Mouse (Mus musculus) spleen, adult 12 weeks (tissue): ENCODE measurements around the gene Lclat1.

ENCODE experiments used
- DNase-seq: peaks from one replicate; pipeline ENCODE4 v3.0.0; 2022; ENCODE audit warnings: low spot score

Gene Lclat1

DNA sequence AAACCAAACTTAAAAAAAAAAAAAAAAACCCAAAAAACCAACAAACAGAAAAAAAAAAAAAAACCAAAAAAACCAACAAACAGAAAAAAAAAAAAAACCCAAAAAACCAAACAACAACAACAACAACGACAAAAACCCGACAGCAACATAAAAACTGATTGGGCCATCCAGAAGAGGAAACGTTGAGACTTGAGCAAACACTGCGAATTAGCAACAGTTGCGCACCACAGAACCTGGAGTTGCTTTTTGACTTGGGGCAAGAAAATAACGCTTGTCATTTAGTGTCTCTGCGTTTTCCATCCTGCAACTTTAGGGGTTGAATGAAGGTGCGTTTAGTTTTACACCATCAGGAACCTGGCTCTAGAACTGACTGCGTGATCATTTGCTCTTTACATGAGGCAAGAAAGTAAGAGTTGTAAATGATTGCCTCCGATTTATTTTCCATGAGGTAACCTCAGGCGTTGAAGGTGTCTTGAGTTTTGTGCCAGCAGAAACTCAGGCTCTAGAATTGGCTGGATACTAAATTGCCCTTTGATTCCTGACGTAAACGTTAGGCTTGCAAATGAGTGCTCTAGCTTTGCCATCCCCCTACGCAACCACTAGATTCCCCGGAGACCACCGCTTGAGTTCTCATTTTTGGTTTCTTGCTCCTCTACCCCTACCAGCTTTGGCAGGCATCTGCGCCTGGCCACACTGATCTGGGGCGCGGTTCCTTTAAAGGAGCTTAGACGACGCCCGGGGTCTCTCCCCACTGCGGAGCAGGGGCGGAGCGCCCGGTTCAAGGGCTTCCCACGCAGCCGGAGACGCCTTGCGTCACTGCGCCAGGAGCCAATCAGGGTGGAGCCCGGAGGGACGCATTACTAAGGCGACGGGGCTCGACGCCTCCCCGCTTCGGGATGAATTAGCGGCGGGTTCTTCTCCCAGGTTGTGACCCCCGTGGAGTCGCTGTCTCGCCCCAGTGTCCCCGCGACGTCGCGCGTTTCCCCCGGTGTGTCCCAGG lies at the start of gene Lclat1:
Lclat1 (plus strand) TSS at position 828 of the 1,000 bp plus-strand sequence.
- peak; percentile 82 for DNase-seq

GRCm38 (mm10) chr17:73058319-73058718 lies 49.5 kb upstream of the Lclat1 start:
- no peak for DNase-seq

DNA sequence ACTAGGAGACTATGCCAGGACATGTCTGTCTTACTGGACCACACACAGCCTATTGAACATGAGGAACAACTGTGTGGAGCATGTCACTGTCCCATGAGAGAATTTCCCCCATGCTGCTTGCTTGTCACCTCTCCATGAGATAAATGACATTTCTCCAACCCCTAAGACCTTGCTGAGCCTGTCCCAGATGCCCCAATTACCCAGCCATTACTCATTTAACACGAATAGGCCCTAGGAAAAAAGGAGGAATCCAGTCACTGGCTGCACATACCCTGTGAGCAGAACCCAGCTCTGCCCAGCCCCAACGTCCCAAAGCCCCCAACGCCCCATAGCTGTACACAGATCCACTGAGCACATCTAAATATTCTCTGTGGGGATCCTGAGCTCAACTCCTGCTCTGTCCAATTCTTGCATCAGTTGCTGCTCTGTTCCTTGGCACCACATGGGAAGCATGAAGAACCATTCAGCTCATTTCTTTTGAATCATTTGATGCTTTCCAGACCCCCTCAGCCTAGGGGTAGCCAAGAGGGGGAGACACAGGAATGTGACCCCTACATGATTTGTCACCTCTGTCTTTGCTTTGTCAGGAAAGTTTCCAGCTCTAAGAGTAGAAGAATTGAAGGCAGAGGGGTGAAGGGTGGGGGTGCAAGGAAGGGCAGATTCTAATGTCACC lies 47.4 kb upstream of the Lclat1 start:
- no peak for DNase-seq

GRCm38 (mm10) chr17:73060897-73061252 lies 46.9 kb upstream of the Lclat1 start:
- DNase-seq, result no peak

GRCm38 (mm10) chr17:73062701-73063100 lies 45.1 kb upstream of the Lclat1 start:
- DNase-seq, result no peak

DNA sequence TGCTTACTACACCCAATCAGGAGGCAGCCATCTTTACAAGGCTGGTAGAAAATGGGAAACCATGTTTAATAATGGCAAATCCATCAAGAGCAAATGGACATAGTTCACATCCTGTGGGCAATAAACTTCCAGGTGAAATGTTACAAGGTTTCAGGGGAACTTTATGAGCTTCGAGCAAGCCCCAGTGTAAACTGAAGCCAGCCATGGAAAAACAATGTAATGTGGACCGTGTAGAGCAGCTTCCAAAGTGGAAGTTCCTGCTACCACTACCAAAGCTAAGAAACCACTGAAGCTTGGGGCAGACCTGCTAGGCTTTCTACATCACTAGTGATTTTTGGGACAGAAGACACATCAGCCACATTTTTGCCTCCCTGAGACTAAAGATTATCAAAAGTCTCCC lies 44.5 kb upstream of the Lclat1 start:
- no peak for DNase-seq

- DNase-seq, result no peak
These were observed 44.0 kb upstream of the Lclat1 start for GRCm38 (mm10) chr17:73063781-73064180.

DNA sequence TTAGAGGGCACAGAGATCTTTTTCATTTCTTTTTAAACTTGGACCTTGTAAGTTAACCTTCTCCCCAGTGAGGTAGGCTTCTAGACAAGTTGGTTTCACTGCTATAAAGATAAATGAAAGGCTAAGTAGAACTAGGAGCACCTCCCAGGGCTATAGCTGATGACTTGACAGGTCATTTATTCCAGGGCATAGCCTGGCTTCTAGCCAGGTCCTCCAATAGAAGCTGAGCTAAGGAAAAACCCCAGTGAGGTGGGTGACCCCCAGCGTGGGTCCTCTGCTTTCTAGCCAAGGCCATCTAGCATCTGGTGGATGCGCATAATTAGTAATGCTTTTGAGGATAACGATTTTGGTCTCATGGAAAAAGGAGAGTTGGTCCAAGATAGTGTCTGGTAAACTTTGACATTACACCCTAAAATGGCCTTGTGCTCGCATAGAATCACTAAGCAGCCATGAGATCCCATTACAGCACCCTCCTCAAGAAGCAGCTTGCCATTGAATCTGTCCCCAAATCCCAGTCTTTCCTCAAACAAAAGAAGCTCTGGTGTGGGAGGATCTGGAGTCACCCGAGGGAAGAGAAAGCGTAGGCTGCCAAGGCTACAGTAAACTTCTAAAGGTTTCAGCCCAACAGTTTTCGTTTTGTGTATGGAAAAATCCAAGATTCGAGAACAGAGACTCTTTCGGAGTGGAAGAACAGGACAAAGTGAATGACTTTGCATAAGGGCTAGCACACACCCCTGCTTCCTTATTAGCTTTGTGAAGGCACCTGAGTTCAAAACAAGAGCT lies 41.2 kb upstream of the Lclat1 start:
- no peak for DNase-seq

- no peak for DNase-seq
These were observed 40.4 kb upstream of the Lclat1 start for GRCm38 (mm10) chr17:73067423-73067822.

DNA sequence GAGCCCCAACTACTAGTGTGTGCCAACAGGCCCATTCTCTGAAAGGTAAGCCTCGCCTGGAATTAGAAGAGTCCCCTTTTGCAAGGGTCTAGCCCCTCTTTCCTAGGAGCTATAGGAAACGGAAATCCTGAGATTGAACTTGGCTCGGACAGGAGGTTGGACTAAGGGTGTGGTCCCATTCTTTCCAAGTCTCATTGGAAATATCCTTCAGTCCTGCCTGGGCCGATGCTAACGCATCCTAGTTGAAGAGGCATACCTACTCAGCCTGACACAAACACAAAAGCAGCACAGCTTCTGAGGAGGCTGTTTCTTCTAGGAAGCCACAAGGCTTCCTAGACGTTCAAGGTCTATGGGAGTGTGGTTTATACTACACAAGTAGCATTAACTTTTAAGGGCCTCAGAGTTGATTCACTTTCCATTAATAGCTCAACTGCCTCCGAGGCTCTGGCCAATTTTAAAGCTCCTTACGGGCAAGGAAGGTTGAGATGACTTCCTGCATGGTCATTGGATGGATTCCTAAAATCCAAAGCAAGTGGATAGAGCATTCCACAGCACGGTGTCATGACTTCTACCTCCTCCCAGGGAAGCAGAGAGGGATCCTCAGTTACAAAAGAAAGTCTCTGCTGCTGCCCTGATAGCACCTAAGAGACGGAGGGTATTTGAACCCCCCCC lies 39.3 kb upstream of the Lclat1 start:
- DNase-seq, result no peak

- DNase-seq, result no peak
These were observed 37.3 kb upstream of the Lclat1 start for GRCm38 (mm10) chr17:73070466-73070865.

GRCm38 (mm10) chr17:73071725-73072263 lies 36.0 kb upstream of the Lclat1 start:
- no peak for DNase-seq

GRCm38 (mm10) chr17:73072286-73072685 lies 35.5 kb upstream of the Lclat1 start:
- no peak for DNase-seq

DNA sequence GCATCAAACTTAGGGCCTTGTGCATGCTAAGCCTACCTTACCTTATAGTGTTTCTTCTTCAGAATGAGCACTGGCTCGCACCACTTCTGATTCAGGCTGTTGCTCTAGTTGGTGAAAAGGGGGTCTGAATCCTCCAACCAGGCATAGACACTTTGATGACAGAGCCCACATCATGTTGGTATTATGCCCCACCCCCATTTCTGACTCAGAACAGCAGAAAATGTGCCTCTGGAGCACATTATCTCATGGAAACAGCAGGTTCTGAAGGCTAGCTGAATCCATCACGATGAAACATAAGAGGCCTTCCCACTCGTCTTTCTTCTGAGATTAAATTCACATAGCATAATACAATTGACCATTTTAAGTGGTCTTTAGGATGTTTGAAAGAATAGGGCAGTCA lies 33.2 kb upstream of the Lclat1 start:
- DNase-seq, result no peak

- no peak for DNase-seq
These were observed 32.4 kb upstream of the Lclat1 start for GRCm38 (mm10) chr17:73075238-73075890.

GRCm38 (mm10) chr17:73077638-73078037 lies 30.1 kb upstream of the Lclat1 start:
- DNase-seq, result no peak

DNA sequence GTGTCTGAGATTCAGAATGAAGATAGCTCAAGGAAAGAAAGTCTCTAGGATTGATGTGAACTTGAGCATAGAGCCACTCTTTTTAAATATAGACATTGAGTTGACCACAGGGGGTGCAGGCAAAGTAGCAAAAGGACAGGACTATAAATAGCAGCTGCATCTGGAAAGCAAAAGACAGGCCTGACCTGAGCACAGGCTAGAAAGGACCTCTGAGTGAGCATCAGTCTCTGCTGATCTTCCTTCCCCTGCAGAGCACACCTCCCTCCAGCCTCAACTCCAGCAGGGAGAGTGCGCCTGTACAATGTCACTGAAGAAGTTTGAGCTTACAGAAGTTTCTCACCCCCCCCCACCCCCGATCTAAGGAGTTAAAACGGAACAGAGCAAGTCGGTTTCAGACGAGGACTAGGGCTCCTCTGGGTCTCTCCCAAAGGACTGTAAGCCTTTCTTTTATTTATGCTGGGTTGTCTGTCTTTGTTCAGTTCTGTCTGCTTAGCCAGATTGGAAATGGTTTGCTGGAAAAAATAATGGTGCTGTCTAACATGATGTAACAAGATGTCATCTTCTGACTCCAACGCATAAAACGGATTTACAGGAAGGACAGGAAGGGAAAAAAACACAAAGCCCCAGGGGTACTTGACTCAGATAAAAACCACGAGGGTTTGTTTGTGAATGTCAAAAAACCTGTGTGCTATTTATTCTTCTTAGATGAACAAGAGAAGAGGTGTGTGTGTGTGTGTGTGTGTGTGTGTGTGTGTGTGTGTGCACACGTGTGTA lies 26.2 kb upstream of the Lclat1 start:
- DNase-seq, result no peak

- DNase-seq, result no peak
These were observed 25.1 kb upstream of the Lclat1 start for GRCm38 (mm10) chr17:73082506-73083196.

DNA sequence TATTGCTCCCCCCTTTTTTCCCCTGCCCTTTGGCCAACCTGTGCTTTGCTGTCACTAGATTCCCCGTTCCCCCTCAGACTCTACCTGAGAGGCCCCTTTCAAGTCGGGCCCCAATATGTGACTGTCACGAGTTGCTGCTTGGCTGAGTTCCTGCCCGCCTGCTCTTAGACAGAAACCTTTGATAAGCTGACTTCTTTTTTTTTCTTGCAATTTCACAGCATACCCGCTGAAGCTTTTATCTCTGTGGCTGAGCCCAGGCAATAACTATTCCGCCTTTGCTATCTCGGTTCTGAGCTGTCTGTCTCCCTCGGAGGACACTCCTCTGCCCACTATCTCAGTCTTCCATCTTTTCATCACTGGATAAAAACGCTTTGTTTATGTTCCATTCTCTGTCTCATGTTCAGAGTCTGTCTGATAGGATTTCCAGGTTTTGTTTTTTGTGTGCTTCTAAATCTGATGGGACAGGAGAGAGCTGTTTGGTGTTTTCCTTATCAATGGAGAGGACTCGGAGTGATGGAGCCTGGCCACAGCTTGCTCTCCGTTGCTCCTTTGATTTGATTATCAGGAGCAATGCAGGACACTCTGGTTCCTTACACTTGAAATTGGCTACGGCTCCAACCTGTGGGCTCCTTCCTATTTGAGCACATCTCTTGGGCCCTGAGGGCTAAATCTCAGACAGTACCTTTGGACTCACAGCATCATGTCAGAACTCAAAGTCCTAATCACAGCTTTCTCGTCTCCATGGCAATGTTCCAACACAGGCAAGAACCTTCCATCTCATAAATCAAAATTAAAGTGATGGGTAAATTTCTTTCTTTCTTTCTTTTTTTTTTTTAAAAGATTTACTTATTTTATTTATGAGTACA lies 20.5 kb upstream of the Lclat1 start:
- peak; percentile 3 for DNase-seq
